Mouse (Mus musculus): ENCODE measurements around the gene Isg20l2. TPM values are rescaled to one million over a fixed set of nuclear protein-coding genes. Genes with fewer than 3 reads are reported as not detected.

Gene Isg20l2
- polyA plus RNA-seq, 1 experiment = 14.0 TPM

- DNase-seq (ENCODE audit: low read depth, low spot score) = no peak
- 85% methylated on average over 2 of the region's 2 CpGs for WGBS
These were observed 20.7 kb upstream of the Isg20l2 start for GRCm38 (mm10) chr3:87909381-87909780.

- DNase-seq (ENCODE audit: low read depth, low spot score) = no peak
- WGBS = 1% methylated on average over 4 of the region's 4 CpGs
These were observed 20.2 kb upstream of the Isg20l2 start for GRCm38 (mm10) chr3:87909874-87910273.

- DNase-seq (ENCODE audit: low read depth, low spot score) = no peak
- 4% methylated on average over 12 of the region's 12 CpGs for WGBS
These were observed 19.5 kb upstream of the Isg20l2 start for GRCm38 (mm10) chr3:87910573-87911141.

- no peak for DNase-seq (ENCODE audit: low read depth, low spot score)
- 80% methylated on average over 7 of the region's 7 CpGs for WGBS
These were observed 16.6 kb upstream of the Isg20l2 start for GRCm38 (mm10) chr3:87913491-87913890.

- 90% methylated on average over 10 of the region's 10 CpGs for WGBS
- no peak for DNase-seq (ENCODE audit: low read depth, low spot score)
These were observed 16.2 kb upstream of the Isg20l2 start for GRCm38 (mm10) chr3:87913891-87914290.

GRCm38 (mm10) chr3:87916990-87917389 is 13.1 kb upstream of the Isg20l2 start:
- 88% methylated on average over 1 of the region's 1 CpGs for WGBS
- no peak for DNase-seq (ENCODE audit: low read depth, low spot score)

GRCm38 (mm10) chr3:87918551-87918950 is 11.6 kb upstream of the Isg20l2 start:
- no peak for DNase-seq (ENCODE audit: low read depth, low spot score)
- WGBS = 84% methylated on average over 1 of the region's 1 CpGs

- DNase-seq (ENCODE audit: low read depth, low spot score) = peak; percentile 90
- WGBS = under 1% methylated on average over 30 of the region's 30 CpGs
These were observed 10.6 kb upstream of the Isg20l2 start, which contains the start of gene Mrpl24 for GRCm38 (mm10) chr3:87919336-87920108. Gene Mrpl24, plus strand, starts transcription at chr3:87919506.

GRCm38 (mm10) chr3:87920270-87920943 is 9.7 kb upstream of the Isg20l2 start:
- WGBS = 48% methylated on average over 9 of the region's 9 CpGs
- no peak for DNase-seq (ENCODE audit: low read depth, low spot score)

- no peak for DNase-seq (ENCODE audit: low read depth, low spot score)
- 86% methylated on average over 7 of the region's 7 CpGs for WGBS
These were observed 5.1 kb upstream of the Isg20l2 start for GRCm38 (mm10) chr3:87924996-87925395.

GRCm38 (mm10) chr3:87927452-87927851 is 2.7 kb upstream of the Isg20l2 start:
- DNase-seq (ENCODE audit: low read depth, low spot score) = no peak
- WGBS = 84% methylated on average over 5 of the region's 5 CpGs

GRCm38 (mm10) chr3:87929341-87930077 is 605 bp upstream of the Isg20l2 start:
- WGBS = 1% methylated on average over 26 of the region's 26 CpGs

GRCm38 (mm10) chr3:87934026-87934425 is 3.9 kb downstream of the Isg20l2 start:
- DNase-seq (ENCODE audit: low read depth, low spot score) = no peak
- 45% methylated on average over 5 of the region's 5 CpGs for WGBS

More at GRCm38 (mm10) chr3:87929341-87930077, 605 bp upstream of the Isg20l2 start:
- no peak for DNase-seq (ENCODE audit: low read depth, low spot score)

- 46% methylated on average over 4 of the region's 4 CpGs for WGBS
- DNase-seq (ENCODE audit: low read depth, low spot score) = no peak
These were observed 4.4 kb downstream of the Isg20l2 start for GRCm38 (mm10) chr3:87934501-87934900.

GRCm38 (mm10) chr3:87935201-87935600 is 5.1 kb downstream of the Isg20l2 start:
- WGBS = 53% methylated on average over 4 of the region's 4 CpGs

GRCm38 (mm10) chr3:87935776-87936175 is 5.7 kb downstream of the Isg20l2 start:
- 95% methylated on average over 2 of the region's 2 CpGs for WGBS
- no peak for DNase-seq (ENCODE audit: low read depth, low spot score)

More at GRCm38 (mm10) chr3:87935201-87935600, 5.1 kb downstream of the Isg20l2 start:
- DNase-seq (ENCODE audit: low read depth, low spot score) = no peak

GRCm38 (mm10) chr3:87940611-87941010 is 10.5 kb downstream of the Isg20l2 start:
- no peak for DNase-seq (ENCODE audit: low read depth, low spot score)
- 67% methylated on average over 5 of the region's 5 CpGs for WGBS

- 91% methylated on average over 2 of the region's 2 CpGs for WGBS
- no peak for DNase-seq (ENCODE audit: low read depth, low spot score)
These were observed 12.4 kb downstream of the Isg20l2 start for GRCm38 (mm10) chr3:87942471-87942870.

- DNase-seq (ENCODE audit: low read depth, low spot score) = no peak
These were observed 13.5 kb downstream of the Isg20l2 start for GRCm38 (mm10) chr3:87943586-87943985.

More at GRCm38 (mm10) chr3:87943586-87943985, 13.5 kb downstream of the Isg20l2 start:
- WGBS = 56% methylated on average over 7 of the region's 7 CpGs

Measured in large intestine, adult 2 months (tissue).